Mouse (Mus musculus): Measurements from ENCODE around the gene Olfr168. TPM values are rescaled to one million over a fixed set of nuclear protein-coding genes. Genes with fewer than 3 reads are reported as not detected.

Gene Olfr168
- polyA plus RNA-seq (2012; rRNA removed): not detected in 2 replicates

GRCm38 (mm10) chr16:19535455-19535854 lies at the start of gene Olfr168:
Gene Olfr168, minus strand, starts transcription at chr16:19535555.

GRCm38 (mm10) chr16:19571709-19572108 lies 36.4 kb upstream of the Olfr168 start, which contains the start of gene Olfr169:
Gene Olfr169, minus strand, starts transcription at chr16:19571809.

GRCm38 (mm10) chr16:19522166-19522565 lies 13.2 kb downstream of the Olfr168 start, which contains the start of gene Olfr167:
Gene Olfr167, minus strand, starts transcription at chr16:19522266.

GRCm38 (mm10) chr16:19483394-19483793 lies 52.0 kb downstream of the Olfr168 start, which contains the start of gene Olfr166:
Gene Olfr166, plus strand, starts transcription at chr16:19483694.

Other genes with a start within 250 kb of the Olfr168 start
- not detected in 2 replicates for gene Olfr164, start 221.5 kb downstream of the Olfr168 start, polyA plus RNA-seq (2012; rRNA removed)
- gene Olfr165, start 112.4 kb downstream of the Olfr168 start, polyA plus RNA-seq (2012; rRNA removed): 2.3 and 2.4 TPM in 2 replicates
- not detected in 2 replicates for gene Olfr166, start 51.9 kb downstream of the Olfr168 start, polyA plus RNA-seq (2012; rRNA removed)
- gene Olfr167, start 13.3 kb downstream of the Olfr168 start, polyA plus RNA-seq (2012; rRNA removed): not detected in 2 replicates
- not detected in 2 replicates for gene Olfr169, start 36.3 kb upstream of the Olfr168 start, polyA plus RNA-seq (2012; rRNA removed)
- not detected in 2 replicates for gene Olfr170, start 76.3 kb upstream of the Olfr168 start, polyA plus RNA-seq (2012; rRNA removed)
- gene Olfr171, start 94.4 kb upstream of the Olfr168 start, polyA plus RNA-seq (2012; rRNA removed): not detected in 2 replicates
- gene Lamp3, start 170.8 kb upstream of the Olfr168 start, polyA plus RNA-seq (2012; rRNA removed): not detected in 2 replicates
- gene B3gnt5, start 224.7 kb upstream of the Olfr168 start, polyA plus RNA-seq (2012; rRNA removed): 4.2 and 6.2 TPM in 2 replicates

Measured in colon, adult 2 months (tissue).